Mouse (Mus musculus) gastrocnemius, postnatal 14 days (tissue): ENCODE measurements around the gene Foxj1. TPM values are rescaled to one million over a fixed set of nuclear protein-coding genes. Genes with fewer than 3 reads are reported as not detected.

Experiments
- DNase-seq: peaks from one replicate; pipeline ENCODE4 v3.0.0; 2021; ENCODE audit warnings: mixed read lengths
- intact Hi-C: fragments of 180-260 bp; cut with DNase I; formaldehyde crosslinking; loops from one replicate; pipeline ENCODE4 v1.15.1; 2025; ENCODE audit warnings: low total_unique reads
- total RNA-seq, 2 experiments: library from RNA; stranded (reverse); gene quantifications; 2 replicates each; pipeline ENCODE4 v1.2.3; 2021

The Foxj1 gene
- total RNA-seq, 2 experiments from 2014 or later: 0.22 to 0.27 TPM

- DNase-seq: no peak
- intact Hi-C loops: no loop called here
Measured at GRCm38 (mm10) chr11:116280751-116281663, 54.2 kb downstream of the Foxj1 start, which contains the start of gene Galr2. Galr2 (plus strand) TSS chr11:116280939.

Other genes starting within 250 kb of the Foxj1 start
- gene Wbp2, start 248.4 kb downstream of the Foxj1 start, total RNA-seq: 10 to 100 TPM; 61.6 to 65.3 TPM
- 10 to 100 TPM; 21.2 to 21.3 TPM for gene Trim47, start 208.2 kb downstream of the Foxj1 start, total RNA-seq
- 1 to 10 TPM; 3.3 to 3.5 TPM for gene Trim65, start 204.3 kb downstream of the Foxj1 start, total RNA-seq
- gene Mrpl38, start 196.5 kb downstream of the Foxj1 start, total RNA-seq: 10 to 100 TPM; 41.8 to 49.5 TPM
- 10 to 100 TPM in 1 of 2 experiments, 1 to 10 TPM in 1; 9.1 to 11.6 TPM for gene Fbf1, start 167.2 kb downstream of the Foxj1 start, total RNA-seq
- gene Ten1, start 136.5 kb downstream of the Foxj1 start, total RNA-seq: 10 to 100 TPM; 26.9 to 31.6 TPM
- 10 to 100 TPM; 43.3 to 49.3 TPM for gene Acox1, start 136.4 kb downstream of the Foxj1 start, total RNA-seq
- gene Evpl, start 97.3 kb downstream of the Foxj1 start, total RNA-seq: under 1 TPM; 0.09 to 0.14 TPM
- gene Srp68, start 61.2 kb downstream of the Foxj1 start, total RNA-seq: 10 to 100 TPM; 68.5 to 69.5 TPM
- under 1 TPM; 0.38 to 0.41 TPM for gene Galr2, start 54.5 kb downstream of the Foxj1 start, total RNA-seq
- gene Exoc7, start 28.2 kb downstream of the Foxj1 start, total RNA-seq: 10 to 100 TPM; 61.9 to 62.3 TPM
- 10 to 100 TPM; 38.3 to 48.7 TPM for gene Rnf157, start 77.6 kb upstream of the Foxj1 start, total RNA-seq
- 10 to 100 TPM; 42.6 to 58.9 TPM for gene Ubald2, start 98.7 kb upstream of the Foxj1 start, total RNA-seq
- gene Qrich2, start 130.8 kb upstream of the Foxj1 start, total RNA-seq: not detected
- 10 to 100 TPM; 22.4 to 24.6 TPM for gene Prpsap1, start 158.8 kb upstream of the Foxj1 start, total RNA-seq
- gene Sphk1, start 195.5 kb upstream of the Foxj1 start, total RNA-seq: 1 to 10 TPM; 1.6 to 2.6 TPM
- 10 to 100 TPM; 23.4 to 25.6 TPM for gene Ube2o, start 246.0 kb upstream of the Foxj1 start, total RNA-seq